Mouse (Mus musculus) embryonic facial prominence, embryonic 15.5 days (tissue): Measurements from ENCODE around the gene Slit3. TPM values are rescaled to one million over a fixed set of nuclear protein-coding genes. Genes with fewer than 3 reads are reported as not detected.

Source experiments
- ATAC-seq: fragments of 200-750 bp; cut with Nextera tagmentation; 2 replicates; pipeline ENCODE4 v1.8.0; 2017; ENCODE audit warnings: low read depth, moderate TSS enrichment; ENCODE audit not compliant: insufficient number of reproducible peaks, low FRiP score, low TSS enrichment
- H3K27ac ChIP-seq: fragments of 300-500 bp; sonication (generic); replicated peaks from 2 replicates; pipeline ENCODE4 v1.5.1; 2015; ENCODE audit warnings: mild to moderate bottlenecking, inconsistent platforms
- H3K27me3 ChIP-seq: fragments of 300-500 bp; sonication (generic); 2 replicates; pipeline ENCODE4 v1.6.1; 2015; ENCODE audit warnings: inconsistent platforms
- H3K36me3 ChIP-seq: fragments of 300-500 bp; sonication (generic); 2 replicates; pipeline ENCODE4 v1.6.1; 2015; ENCODE audit warnings: mild to moderate bottlenecking, inconsistent platforms
- H3K4me1 ChIP-seq: fragments of 300-500 bp; sonication (generic); 2 replicates; pipeline ENCODE4 v1.6.1; 2015; ENCODE audit warnings: inconsistent platforms
- H3K4me2 ChIP-seq: fragments of 300-500 bp; sonication (generic); replicated peaks from 2 replicates; pipeline ENCODE4 v1.6.1; 2015; ENCODE audit warnings: mild to moderate bottlenecking, inconsistent platforms
- H3K4me3 ChIP-seq: fragments of 300-500 bp; sonication (generic); replicated peaks from 2 replicates; pipeline ENCODE4 v1.5.1; 2015; ENCODE audit warnings: mild to moderate bottlenecking, inconsistent platforms
- H3K9ac ChIP-seq: fragments of 300-500 bp; sonication (generic); 2 replicates; pipeline ENCODE4 v1.6.1; 2015; ENCODE audit warnings: inconsistent platforms
- H3K9me3 ChIP-seq: fragments of 300-500 bp; sonication (generic); replicated peaks from 2 replicates; pipeline ENCODE4 v1.6.1; 2016; ENCODE audit warnings: inconsistent platforms
- WGBS: fragments of 180-500 bp; shearing (Covaris S2); methylation state at CpG from one replicate; pipeline ENCODE4 v1.1.7; 2015; 5-methylcytosine and 5-hydroxymethylcytosine counted together
- polyA plus RNA-seq: library from polyadenylated mRNA; unstranded; fragments of >200 nt; fragmentation: Nextera tagmentation; extraction: Ambion mirVana; gene quantifications from 2 replicates; pipeline ENCODE4 v1.2.1, GENCODE M21; 2015

Slit3 gene
- polyA plus RNA-seq, 1 experiment from 2014 or later: 27.6 TPM

- peaks cover 39% of the 10 kb centered on the region for H3K4me1 ChIP-seq
- no peak for ATAC-seq
Measured at GRCm38 (mm10) chr11:35246623-35247022, 125.6 kb downstream of the Slit3 start.

DNA sequence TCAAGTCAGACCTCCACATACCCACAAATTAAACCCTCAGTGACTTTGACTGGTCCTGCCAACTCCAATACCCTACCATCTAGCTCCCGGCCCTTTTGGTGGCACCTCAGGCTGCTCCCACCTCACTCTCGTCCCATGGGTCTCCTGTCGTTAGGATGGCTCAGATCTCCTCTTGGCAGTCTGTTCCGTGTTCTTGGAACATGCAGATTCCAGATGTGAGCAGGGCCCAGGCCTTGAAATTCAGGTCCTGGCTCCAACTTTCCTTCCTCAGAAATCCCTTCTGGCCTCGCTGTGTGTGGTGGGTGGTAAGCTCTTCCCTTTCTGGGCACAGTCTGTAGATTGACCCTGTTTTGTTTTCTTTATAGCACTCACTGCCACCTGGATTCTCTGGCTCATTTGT lies 127.1 kb downstream of the Slit3 start:
- WGBS: 37% methylated on average over 5 of the region's 5 CpGs
- no peak for ATAC-seq
- Histone ChIP-seq H3K9me3 (no peaks in the 10 kb centered on the region), H3K9ac (no peak overlapping the region), H3K4me3 (no peak overlapping the region), H3K27ac (no peak overlapping the region), H3K4me1 (peaks cover 33% of the 10 kb centered on the region), H3K36me3 (no peaks in the 10 kb centered on the region), H3K4me2 (no peak overlapping the region), H3K27me3 (no peaks in the 10 kb centered on the region)

More at GRCm38 (mm10) chr11:35246623-35247022, 125.6 kb downstream of the Slit3 start:
- H3K36me3 ChIP-seq: no peaks in the 10 kb centered on the region
- H3K9me3 ChIP-seq: no peaks in the 10 kb centered on the region
- H3K4me3 ChIP-seq: no peak overlapping the region
- H3K4me2 ChIP-seq: no peak overlapping the region
- H3K9ac ChIP-seq: no peak overlapping the region
- H3K27me3 ChIP-seq: no peaks in the 10 kb centered on the region
- WGBS: 45% methylated on average over 3 of the region's 3 CpGs
- no peak overlapping the region for H3K27ac ChIP-seq

GRCm38 (mm10) chr11:35250871-35251418 lies 129.9 kb downstream of the Slit3 start:
- Histone ChIP-seq H3K4me2 (no peak overlapping the region), H3K27ac (no peak overlapping the region), H3K36me3 (no peaks in the 10 kb centered on the region), H3K9ac (no peak overlapping the region), H3K9me3 (no peaks in the 10 kb centered on the region), H3K4me1 (peaks cover 22% of the 10 kb centered on the region), H3K27me3 (no peaks in the 10 kb centered on the region), H3K4me3 (no peak overlapping the region)
- no peak for ATAC-seq
- 48% methylated on average over 4 of the region's 4 CpGs for WGBS

DNA sequence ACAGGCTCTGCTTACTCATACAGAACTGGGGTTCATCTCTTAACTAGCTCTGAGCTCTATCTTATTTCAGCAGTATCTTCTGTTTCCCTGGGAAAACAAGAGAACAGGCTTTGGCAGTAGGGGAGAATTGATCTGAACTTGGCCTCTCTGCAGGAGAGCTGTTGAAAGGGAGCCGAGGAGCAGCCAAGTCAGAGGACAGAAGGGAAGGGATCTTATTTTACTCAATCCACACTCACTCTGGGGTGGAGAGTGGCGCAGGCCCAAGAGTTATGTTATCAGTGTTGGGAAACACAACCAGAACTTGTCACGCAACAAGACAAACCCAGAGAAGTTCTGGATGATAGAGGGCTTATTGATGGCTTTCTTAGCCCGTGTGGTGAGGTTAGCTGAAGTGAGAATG lies 130.9 kb downstream of the Slit3 start:
- H3K4me2 ChIP-seq: no peak overlapping the region
- H3K27me3 ChIP-seq: no peaks in the 10 kb centered on the region
- H3K27ac ChIP-seq: no peak overlapping the region
- peaks cover 26% of the 10 kb centered on the region for H3K4me1 ChIP-seq
- no peak for ATAC-seq
- WGBS: 75% methylated on average over 4 of the region's 4 CpGs
- no peak overlapping the region for H3K4me3 ChIP-seq
- H3K9ac ChIP-seq: no peak overlapping the region
- H3K36me3 ChIP-seq: no peaks in the 10 kb centered on the region
- no peaks in the 10 kb centered on the region for H3K9me3 ChIP-seq

GRCm38 (mm10) chr11:35257351-35257750 lies 136.3 kb downstream of the Slit3 start:
- no peak overlapping the region for H3K27ac ChIP-seq
- H3K36me3 ChIP-seq: no peaks in the 10 kb centered on the region
- no peaks in the 10 kb centered on the region for H3K27me3 ChIP-seq
- WGBS: 44% methylated on average over 6 of the region's 6 CpGs
- H3K4me1 ChIP-seq: peaks cover 28% of the 10 kb centered on the region
- no peaks in the 10 kb centered on the region for H3K9me3 ChIP-seq
- no peak overlapping the region for H3K4me3 ChIP-seq
- ATAC-seq: no peak
- no peak overlapping the region for H3K9ac ChIP-seq
- no peak overlapping the region for H3K4me2 ChIP-seq

- no peak for ATAC-seq
- no peaks in the 10 kb centered on the region for H3K27me3 ChIP-seq
- H3K4me1 ChIP-seq: peaks cover 27% of the 10 kb centered on the region
- H3K36me3 ChIP-seq: no peaks in the 10 kb centered on the region
- H3K9ac ChIP-seq: no peak overlapping the region
- no peak overlapping the region for H3K4me3 ChIP-seq
- WGBS: 72% methylated on average over 10 of the region's 10 CpGs
- H3K4me2 ChIP-seq: no peak overlapping the region
- 0 out of 2 replicates have a peak, but pooled peaks cover 3% of the 10 kb centered on the region for H3K9me3 ChIP-seq
- H3K27ac ChIP-seq: no peak overlapping the region
Measured at GRCm38 (mm10) chr11:35261562-35262087, 140.6 kb downstream of the Slit3 start.

DNA sequence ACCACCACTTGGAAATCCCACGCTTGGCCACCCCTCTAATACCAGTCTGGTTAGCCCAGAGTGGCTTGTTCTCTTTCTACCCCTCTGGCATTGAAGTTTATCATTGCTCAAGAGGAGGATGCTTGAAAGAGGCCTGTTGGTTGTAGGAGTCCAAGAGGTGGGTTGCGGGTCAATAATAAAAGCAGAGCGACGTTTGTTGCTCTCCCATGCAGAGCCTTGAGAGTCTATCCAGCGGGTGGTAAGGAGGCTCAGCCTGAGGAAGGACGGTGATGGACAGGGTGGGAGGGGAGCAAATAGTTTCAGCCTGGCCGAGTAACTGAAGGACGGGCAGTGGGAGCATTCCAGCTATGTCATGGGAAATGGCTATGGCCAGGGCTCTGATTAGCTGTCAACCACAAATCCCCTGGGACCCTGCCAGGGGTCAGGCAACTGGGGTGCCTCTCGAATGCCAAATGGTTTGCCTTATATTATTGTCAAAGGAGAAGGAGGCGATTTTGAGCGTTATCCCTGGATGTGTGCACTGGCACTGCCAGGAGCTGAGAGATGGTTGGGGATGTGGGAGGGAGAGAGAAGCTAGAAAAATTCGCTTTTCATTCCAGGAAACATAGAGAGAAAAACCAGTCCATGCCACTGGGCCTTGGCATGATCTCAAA lies 141.4 kb downstream of the Slit3 start:
- no peak overlapping the region for H3K27ac ChIP-seq
- H3K36me3 ChIP-seq: no peaks in the 10 kb centered on the region
- H3K4me3 ChIP-seq: no peak overlapping the region
- no peak for ATAC-seq
- H3K9ac ChIP-seq: no peak overlapping the region
- H3K4me1 ChIP-seq: peaks cover 19% of the 10 kb centered on the region
- WGBS: 70% methylated on average over 12 of the region's 12 CpGs
- no peaks in the 10 kb centered on the region for H3K27me3 ChIP-seq
- 0 out of 2 replicates have a peak, but pooled peaks cover 3% of the 10 kb centered on the region for H3K9me3 ChIP-seq
- H3K4me2 ChIP-seq: no peak overlapping the region

- Histone ChIP-seq H3K4me2 (no peak overlapping the region), H3K4me3 (no peak overlapping the region), H3K27me3 (no peaks in the 10 kb centered on the region), H3K9ac (no peak overlapping the region), H3K36me3 (no peaks in the 10 kb centered on the region), H3K27ac (no peak overlapping the region), H3K4me1 (peaks cover 8% of the 10 kb centered on the region; the same call in 1 of the 2 replicates), H3K9me3 (0 out of 2 replicates have a peak, but pooled peaks cover 3% of the 10 kb centered on the region)
- ATAC-seq: no peak
- 75% methylated on average over 3 of the region's 3 CpGs for WGBS
Measured at GRCm38 (mm10) chr11:35264749-35265148, 143.7 kb downstream of the Slit3 start.

DNA sequence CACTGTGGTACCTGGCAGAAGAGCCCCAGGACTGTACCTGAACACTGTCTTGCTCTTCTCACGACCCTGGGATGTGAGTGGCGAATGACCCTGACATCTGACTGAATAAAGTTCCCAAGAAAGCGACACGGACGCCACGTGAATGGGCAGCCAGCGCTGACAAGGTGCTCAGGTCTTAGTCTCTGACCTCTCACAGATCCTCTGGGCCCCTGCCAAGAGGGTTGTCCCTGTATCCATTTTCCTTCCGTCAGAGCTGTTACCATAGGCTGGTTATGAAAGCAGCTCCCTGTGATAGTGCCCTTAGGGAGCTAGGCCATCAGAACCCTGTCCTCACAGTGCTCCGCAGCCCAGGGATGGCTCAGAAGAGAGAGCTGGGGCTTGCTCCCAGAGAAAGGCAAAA lies 149.4 kb downstream of the Slit3 start:
- Histone ChIP-seq H3K27me3 (no peaks in the 10 kb centered on the region), H3K36me3 (no peaks in the 10 kb centered on the region), H3K9me3 (no peaks in the 10 kb centered on the region), H3K9ac (no peak overlapping the region), H3K4me3 (no peak overlapping the region), H3K4me1 (peaks cover 30% of the 10 kb centered on the region), H3K4me2 (no peak overlapping the region), H3K27ac (no peak overlapping the region)
- 91% methylated on average over 9 of the region's 9 CpGs for WGBS
- ATAC-seq: no peak

DNA sequence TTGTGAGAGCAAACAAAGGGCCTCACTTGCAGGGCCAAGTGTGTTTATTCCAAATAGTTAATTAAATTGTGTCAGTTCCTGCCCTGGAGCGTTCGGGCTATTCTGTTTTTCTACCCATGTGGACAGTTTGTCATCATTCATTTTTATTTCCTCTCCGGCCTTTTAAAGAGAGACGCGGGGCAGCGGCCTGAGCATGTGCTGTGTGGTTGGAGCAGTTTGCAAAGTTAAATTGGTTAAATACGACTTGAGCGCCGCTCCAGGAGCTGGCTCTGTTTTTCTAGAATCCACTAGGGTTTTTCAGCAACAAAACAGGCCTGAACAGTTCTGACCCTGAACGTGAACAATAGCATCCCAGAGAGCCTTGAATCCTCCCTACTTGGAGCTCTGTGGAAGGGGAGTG lies 152.4 kb downstream of the Slit3 start:
- no peaks in the 10 kb centered on the region for H3K36me3 ChIP-seq
- ATAC-seq: no peak
- H3K4me2 ChIP-seq: no peak overlapping the region
- peak overlapping the region; percentile 35; the same call in 1 of the 2 replicates for H3K27ac ChIP-seq
- H3K27me3 ChIP-seq: no peaks in the 10 kb centered on the region
- 23% methylated on average over 10 of the region's 10 CpGs for WGBS
- no peak overlapping the region for H3K9ac ChIP-seq
- no peak overlapping the region for H3K4me3 ChIP-seq
- peaks cover 42% of the 10 kb centered on the region for H3K4me1 ChIP-seq
- no peaks in the 10 kb centered on the region for H3K9me3 ChIP-seq

DNA sequence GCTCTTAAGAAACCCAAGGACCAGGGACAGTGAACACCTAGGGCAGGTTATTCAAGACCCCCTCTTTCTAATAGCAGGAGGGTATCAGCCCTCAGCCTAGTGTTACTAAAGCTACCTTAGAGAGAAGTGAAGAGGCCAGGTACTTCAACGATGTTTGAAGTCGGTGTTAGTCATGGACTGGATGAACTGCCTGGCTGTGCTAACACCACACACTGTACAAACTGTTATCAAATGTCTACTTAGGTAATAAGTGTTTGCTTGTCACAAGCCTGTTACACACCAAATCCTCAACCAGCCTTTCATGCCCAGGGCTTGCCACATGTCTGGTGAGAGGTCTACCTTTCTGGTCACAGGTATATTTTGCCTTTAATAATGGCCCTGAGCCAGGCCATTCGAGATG lies 153.0 kb downstream of the Slit3 start:
- no peak for ATAC-seq
- peak overlapping the region; percentile 35; the same call in 1 of the 2 replicates for H3K27ac ChIP-seq

More for the DNA sequence above, 153.0 kb downstream of the Slit3 start:
- no peak overlapping the region for H3K4me3 ChIP-seq
- H3K4me1 ChIP-seq: peaks cover 43% of the 10 kb centered on the region
- H3K36me3 ChIP-seq: no peaks in the 10 kb centered on the region
- no peak overlapping the region for H3K9ac ChIP-seq
- H3K9me3 ChIP-seq: no peaks in the 10 kb centered on the region
- no peak overlapping the region for H3K4me2 ChIP-seq
- 78% methylated on average over 3 of the region's 3 CpGs for WGBS
- no peaks in the 10 kb centered on the region for H3K27me3 ChIP-seq
